21 mouse cellular contexts compared by ENCODE assay signal in the genomic region with DNA sequence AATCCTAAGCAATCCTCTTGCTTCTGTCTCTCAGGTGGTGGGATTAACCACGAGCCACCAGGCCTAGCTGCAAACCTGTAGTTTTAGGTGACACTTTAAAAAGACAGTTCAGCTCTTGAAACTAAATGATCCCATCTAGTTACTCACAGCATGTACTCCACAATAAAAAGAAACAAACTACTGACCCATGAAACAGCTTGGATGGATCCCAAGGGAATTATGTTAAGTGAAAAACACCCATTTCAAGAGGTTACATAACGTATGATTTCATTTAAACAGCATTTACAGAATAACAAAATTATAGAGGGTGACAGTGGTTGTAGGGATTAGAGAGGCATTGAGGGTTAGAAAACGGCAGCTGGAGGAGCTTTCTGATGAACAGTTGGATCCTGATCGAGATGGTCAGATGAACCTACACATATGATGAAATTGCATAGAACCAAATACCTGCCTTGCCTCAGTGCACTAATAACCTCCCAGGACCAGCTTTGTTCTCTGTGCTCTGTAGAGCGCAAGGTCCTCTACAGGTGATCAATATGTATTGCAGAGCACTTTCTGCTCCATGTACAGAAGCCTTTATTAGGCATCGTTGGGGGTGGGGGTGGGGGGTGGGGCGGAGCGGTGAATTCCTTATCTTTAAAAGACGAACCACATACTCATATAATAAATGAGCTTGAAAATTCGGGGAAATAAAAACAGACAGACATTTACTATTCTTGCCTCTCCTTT. TPM values are rescaled to one million over a fixed set of nuclear protein-coding genes. Genes with fewer than 3 reads are reported as not detected.
"Had no signal": no experiment of that assay in that cellular context is flagged by ENCODE, and none has a peak within 500 bp of the region (broad histone marks: within the 10 kb centered on the region; RNA-seq: fewer than 3 reads in every experiment).

No protein-coding gene starts in this region.

- H3K4me2 ChIP-seq: limb, embryonic 12.5 days; limb, embryonic 15.5 days; liver, embryonic 11.5 days; lung, embryonic 14.5 days; midbrain, embryonic 11.5 days; stomach, embryonic 15.5 days had no signal

- H3K27me3 ChIP-seq: limb, embryonic 12.5 days; limb, embryonic 15.5 days; megakaryocyte, embryonic 14.5 days; stomach, embryonic 15.5 days had no signal

- DNase-seq: kidney, postnatal 25 days; layer of hippocampus, adult 9-11 months; liver, postnatal 0 days; lung, embryonic 14.5 days; midbrain, embryonic 14.5 days; right cerebral cortex, adult 18-20 months; right cerebral cortex, postnatal 14 days; right cerebral cortex, postnatal 4 days; thymus, adult 18-20 months; thymus, postnatal 36 days had no signal

- H3K4me3 ChIP-seq: layer of hippocampus, adult 2 months; limb, embryonic 12.5 days; limb, embryonic 15.5 days; megakaryocyte, embryonic 14.5 days; stomach, embryonic 15.5 days had no signal

- H3K9ac ChIP-seq: limb, embryonic 12.5 days; limb, embryonic 15.5 days; liver, embryonic 14.5 days; liver, postnatal 0 days; lung, embryonic 14.5 days; stomach, embryonic 15.5 days had no signal

- H3K4me1 ChIP-seq: megakaryocyte, embryonic 14.5 days; stomach, embryonic 15.5 days had no signal

- H3K27ac ChIP-seq: layer of hippocampus, adult 2 months; limb, embryonic 12.5 days; limb, embryonic 15.5 days; liver, embryonic 14.5 days; macrophage; stomach, embryonic 15.5 days had no signal

- H3K9me3 ChIP-seq: limb, embryonic 12.5 days; limb, embryonic 15.5 days; megakaryocyte, embryonic 14.5 days; stomach, embryonic 15.5 days had no signal

- ATAC-seq: inflammation-experienced regulatory T-cells, adult 6 months; liver, postnatal 0 days; lung, postnatal 0 days had no signal

RNA-seq across cellular contexts. Expression of a gene that starts 17.9 kb away (rescaled TPM):
- polyA plus RNA-seq: inflammation-experienced regulatory T-cells, adult 6 months had no signal
